Mouse (Mus musculus) neural tube, embryonic 14.5 days (tissue): Measurements from ENCODE around the gene Dock3. TPM values are rescaled to one million over a fixed set of nuclear protein-coding genes. Genes with fewer than 3 reads are reported as not detected.
A peak's percentile ranks its signal among the peaks of the same experiment; 100 is the strongest.

Experiments used
- ATAC-seq: fragments of 200-750 bp; cut with Nextera tagmentation; 2 replicates; pipeline ENCODE4 v1.8.0; 2017; ENCODE audit warnings: low read depth, mild to moderate bottlenecking, moderate TSS enrichment, moderate library complexity
- H3K27ac ChIP-seq: fragments of 300-500 bp; sonication (generic); 2 replicates; pipeline ENCODE4 v1.5.1; 2014; ENCODE audit warnings: low read depth, mild to moderate bottlenecking, control low read depth, low read length, moderate library complexity, mixed read lengths
- H3K27me3 ChIP-seq: fragments of 300-500 bp; sonication (generic); 2 replicates; pipeline ENCODE4 v1.6.1; 2014; ENCODE audit warnings: low read length; ENCODE audit not compliant: control insufficient read depth, insufficient read depth
- H3K36me3 ChIP-seq: fragments of 300-500 bp; sonication (generic); 2 replicates; pipeline ENCODE4 v1.6.1; 2014; ENCODE audit warnings: low read length, mixed read lengths; ENCODE audit not compliant: control insufficient read depth, insufficient read depth
- H3K4me1 ChIP-seq: fragments of 300-500 bp; sonication (generic); 2 replicates; pipeline ENCODE4 v1.6.1; 2014; ENCODE audit warnings: low read length; ENCODE audit not compliant: control insufficient read depth, insufficient read depth
- H3K4me2 ChIP-seq: fragments of 300-500 bp; sonication (generic); 2 replicates; pipeline ENCODE4 v1.6.1; 2014; ENCODE audit warnings: mild to moderate bottlenecking, low read depth, low read length, control low read depth
- H3K4me3 ChIP-seq: fragments of 300-500 bp; sonication (generic); 2 replicates; pipeline ENCODE4 v1.5.1; 2014; ENCODE audit warnings: low read depth, low read length, control low read depth, mixed read lengths
- H3K9ac ChIP-seq: fragments of 300-500 bp; sonication (generic); replicated peaks from 2 replicates; pipeline ENCODE4 v1.6.1; 2014; ENCODE audit warnings: low read depth, mild to moderate bottlenecking, control low read depth, low read length, mixed read lengths
- H3K9me3 ChIP-seq: fragments of 300-500 bp; sonication (generic); 2 replicates; pipeline ENCODE4 v1.6.1; 2016; ENCODE audit warnings: low read length; ENCODE audit not compliant: control insufficient read depth
- WGBS: fragments of 180-500 bp; shearing (Covaris S2); extraction: QIAGEN DNeasy Blood & Tissue Kit; methylation state at CpG from one replicate; pipeline ENCODE4 v1.1.7; 2014; 5-methylcytosine and 5-hydroxymethylcytosine counted together
- polyA plus RNA-seq: library from polyadenylated mRNA; unstranded; fragments of >200 nt; fragmentation: Nextera tagmentation; extraction: Ambion mirVana; gene quantifications from 2 replicates; pipeline ENCODE4 v1.2.1, GENCODE M21; 2014

Dock3 gene
- polyA plus RNA-seq, 1 experiment from 2014 or later, result 35.4 TPM

- Histone ChIP-seq H3K36me3 (peaks cover 9% of the 10 kb centered on the region), H3K4me3 (no peak overlapping the region), H3K9ac (no peak overlapping the region), H3K4me2 (no peak overlapping the region), H3K27me3 (no peaks in the 10 kb centered on the region), H3K9me3 (no peaks in the 10 kb centered on the region), H3K27ac (no peak overlapping the region), H3K4me1 (no peaks in the 10 kb centered on the region)
- 82% methylated on average over 3 of the region's 3 CpGs for WGBS
- ATAC-seq, result no peak
Measured at GRCm38 (mm10) chr9:106908174-106908573, 323.5 kb downstream of the Dock3 start.

DNA sequence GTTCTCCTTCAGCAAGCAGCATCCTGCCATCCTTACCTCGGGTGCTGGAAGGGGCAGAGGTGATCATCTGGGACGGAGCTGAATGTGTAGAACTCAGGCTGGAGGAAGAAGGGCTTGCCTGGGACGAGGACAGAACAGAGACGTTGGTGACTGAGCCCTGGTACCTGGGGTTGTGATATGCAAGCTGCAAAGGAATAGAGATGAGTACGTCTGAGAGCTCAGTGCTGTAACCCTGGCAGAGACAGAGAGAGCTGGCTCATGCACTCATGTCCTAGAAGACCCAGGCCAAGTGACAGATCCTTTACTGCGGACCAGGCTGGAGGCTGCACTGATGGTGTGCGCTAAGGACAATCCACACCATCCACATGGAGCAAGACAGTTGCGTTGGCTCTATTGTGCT lies 325.1 kb downstream of the Dock3 start:
- Histone ChIP-seq H3K36me3 (peaks cover 9% of the 10 kb centered on the region), H3K4me1 (no peaks in the 10 kb centered on the region), H3K27me3 (no peaks in the 10 kb centered on the region), H3K9ac (no peak overlapping the region), H3K4me2 (no peak overlapping the region), H3K9me3 (no peaks in the 10 kb centered on the region), H3K27ac (no peak overlapping the region), H3K4me3 (no peak overlapping the region)
- WGBS, result 91% methylated on average over 8 of the region's 8 CpGs
- no peak for ATAC-seq

DNA sequence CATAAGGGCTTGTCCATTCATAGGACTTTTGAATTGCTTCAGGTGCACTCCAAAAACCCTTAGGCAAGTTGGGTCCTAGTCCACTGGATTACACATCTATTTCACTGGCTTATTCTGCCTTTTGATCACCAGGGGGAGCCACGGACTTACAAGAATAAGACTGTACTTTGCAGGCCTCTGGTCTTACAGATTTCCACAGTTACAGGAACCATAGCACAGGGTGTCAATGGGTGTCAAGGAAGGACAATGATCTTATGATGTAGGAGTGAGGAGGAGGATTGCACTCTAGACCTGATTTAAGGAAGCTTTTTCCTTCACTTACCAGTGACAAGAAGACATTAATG lies 327.9 kb downstream of the Dock3 start:
- H3K4me1 ChIP-seq, result no peaks in the 10 kb centered on the region
- WGBS, result 10% methylated on average over 1 of the region's 1 CpGs
- H3K4me3 ChIP-seq, result no peak overlapping the region
- no peak overlapping the region for H3K9ac ChIP-seq
- peaks cover 22% of the 10 kb centered on the region for H3K36me3 ChIP-seq
- peak; percentile 46; the same call in 1 of the 2 replicates for ATAC-seq
- H3K9me3 ChIP-seq, result no peaks in the 10 kb centered on the region
- H3K27ac ChIP-seq, result no peak overlapping the region
- no peaks in the 10 kb centered on the region for H3K27me3 ChIP-seq
- no peak overlapping the region for H3K4me2 ChIP-seq

- no peaks in the 10 kb centered on the region for H3K9me3 ChIP-seq
- no peak overlapping the region for H3K4me2 ChIP-seq
- H3K27me3 ChIP-seq, result no peaks in the 10 kb centered on the region
- H3K36me3 ChIP-seq, result peaks cover 22% of the 10 kb centered on the region
- no peak overlapping the region for H3K4me3 ChIP-seq
- 85% methylated on average over 4 of the region's 4 CpGs for WGBS
- ATAC-seq, result no peak
- no peaks in the 10 kb centered on the region for H3K4me1 ChIP-seq
- no peak overlapping the region for H3K9ac ChIP-seq
- H3K27ac ChIP-seq, result no peak overlapping the region
Measured at GRCm38 (mm10) chr9:106903099-106903790, 328.5 kb downstream of the Dock3 start.

DNA sequence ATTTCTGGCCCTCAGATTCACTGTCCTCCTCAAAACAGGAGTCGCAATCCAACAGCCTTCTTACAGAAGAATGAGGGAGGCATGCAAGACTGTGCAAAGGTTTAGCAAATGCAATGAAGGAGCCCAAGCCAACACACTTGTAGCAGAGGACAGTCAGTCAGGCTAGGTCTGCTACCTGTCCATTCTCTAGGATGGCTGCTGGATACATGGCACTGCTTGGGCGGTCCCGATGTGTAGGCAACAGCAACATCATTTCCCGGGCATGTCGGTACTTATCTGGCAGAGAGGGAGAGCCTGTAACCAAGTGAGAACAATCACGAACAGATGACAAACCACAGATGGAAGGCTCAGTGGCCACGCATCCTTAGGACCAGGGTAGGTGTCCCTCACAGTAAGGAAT lies 330.1 kb downstream of the Dock3 start:
- no peaks in the 10 kb centered on the region for H3K9me3 ChIP-seq
- H3K36me3 ChIP-seq, result peaks cover 20% of the 10 kb centered on the region
- H3K9ac ChIP-seq, result no peak overlapping the region
- 92% methylated on average over 7 of the region's 7 CpGs for WGBS
- H3K4me1 ChIP-seq, result no peaks in the 10 kb centered on the region
- H3K27me3 ChIP-seq, result no peaks in the 10 kb centered on the region
- no peak for ATAC-seq
- no peak overlapping the region for H3K27ac ChIP-seq
- H3K4me2 ChIP-seq, result no peak overlapping the region
- no peak overlapping the region for H3K4me3 ChIP-seq

DNA sequence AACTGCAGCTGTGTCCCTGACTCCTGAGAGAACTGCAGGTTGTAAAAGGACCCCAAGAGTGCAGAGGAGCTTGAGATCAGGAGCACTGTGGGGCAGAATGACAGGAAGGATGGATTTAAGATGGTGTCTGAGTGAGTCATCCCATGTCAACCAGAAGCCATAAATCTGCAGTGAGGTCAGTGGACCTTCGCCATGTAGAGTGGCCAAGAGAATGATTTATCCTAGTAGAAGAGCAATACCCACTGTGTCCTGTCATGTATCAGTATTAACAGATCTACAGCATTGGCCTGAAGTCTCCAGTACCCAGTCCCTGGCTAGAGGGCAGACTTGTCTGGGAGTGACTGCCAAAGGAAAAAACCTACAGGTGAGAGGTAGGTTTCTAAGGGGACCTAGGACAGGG lies 332.8 kb downstream of the Dock3 start:
- WGBS, result 83% methylated on average over 1 of the region's 1 CpGs
- H3K9me3 ChIP-seq, result no peaks in the 10 kb centered on the region
- ATAC-seq, result no peak
- no peaks in the 10 kb centered on the region for H3K4me1 ChIP-seq
- no peaks in the 10 kb centered on the region for H3K27me3 ChIP-seq
- H3K4me3 ChIP-seq, result no peak overlapping the region
- H3K36me3 ChIP-seq, result peaks cover 19% of the 10 kb centered on the region; the same call in 1 of the 2 replicates
- no peak overlapping the region for H3K9ac ChIP-seq
- no peak overlapping the region for H3K4me2 ChIP-seq
- H3K27ac ChIP-seq, result no peak overlapping the region

- H3K4me2 ChIP-seq, result peak overlapping the region; percentile 23; the same call in 1 of the 2 replicates
- no peak overlapping the region for H3K4me3 ChIP-seq
- no peak overlapping the region for H3K27ac ChIP-seq
- H3K4me1 ChIP-seq, result peaks cover 17% of the 10 kb centered on the region
- WGBS, result 60% methylated on average over 3 of the region's 3 CpGs
- no peak for ATAC-seq
- no peaks in the 10 kb centered on the region for H3K9me3 ChIP-seq
- peaks cover 25% of the 10 kb centered on the region for H3K36me3 ChIP-seq
- no peaks in the 10 kb centered on the region for H3K27me3 ChIP-seq
- no peak overlapping the region for H3K9ac ChIP-seq
Measured at GRCm38 (mm10) chr9:106893327-106893726, 338.4 kb downstream of the Dock3 start.

GRCm38 (mm10) chr9:106892552-106892875 lies 339.2 kb downstream of the Dock3 start:
- peak overlapping the region; percentile 75 for H3K9ac ChIP-seq
- no peaks in the 10 kb centered on the region for H3K27me3 ChIP-seq
- peaks cover 18% of the 10 kb centered on the region for H3K4me1 ChIP-seq
- 0% methylated on average over 9 of the region's 9 CpGs for WGBS
- peak overlapping the region; percentile 90 for H3K4me3 ChIP-seq
- H3K27ac ChIP-seq, result peak overlapping the region; percentile 91
- peak overlapping the region; percentile 89 for H3K4me2 ChIP-seq
- H3K36me3 ChIP-seq, result peaks cover 29% of the 10 kb centered on the region
- no peaks in the 10 kb centered on the region for H3K9me3 ChIP-seq
- no peak for ATAC-seq

GRCm38 (mm10) chr9:106891829-106892551 lies 339.7 kb downstream of the Dock3 start, which contains the start of gene Manf:
Gene Manf (minus strand): TSS chr9:106891979.
- under 1% methylated on average over 59 of the region's 59 CpGs for WGBS
- peak; percentile 99 for ATAC-seq
- Histone ChIP-seq H3K9ac (peak within 1 kb of the TSS; percentile 95), H3K4me1 (peaks cover 20% of the 10 kb centered on the region), H3K4me2 (peak within 1 kb of the TSS; percentile 89), H3K36me3 (peaks cover 28% of the 10 kb centered on the region), H3K9me3 (no peaks in the 10 kb centered on the region), H3K27ac (peak within 1 kb of the TSS; percentile 91), H3K4me3 (peak within 1 kb of the TSS; percentile 90), H3K27me3 (no peaks in the 10 kb centered on the region)
